Mouse (Mus musculus) adrenal gland, postnatal 14 days (tissue): ENCODE data around the gene Cox7a2l. TPM values are rescaled to one million over a fixed set of nuclear protein-coding genes. Genes with fewer than 3 reads are reported as not detected.

Source experiments
- DNase-seq: peaks from one replicate; pipeline ENCODE4 v3.0.0; 2021; ENCODE audit warnings: mixed read lengths
- long read RNA-seq, 2 experiments: library from polyadenylated mRNA; stranded (forward); transcript quantifications; one replicate each; pipeline ENCODE4 v2.0.0; 2021
- total RNA-seq: library from RNA; stranded (reverse); gene quantifications from 2 replicates; pipeline ENCODE4 v1.2.3, GENCODE M21; 2021

The Cox7a2l gene
- total RNA-seq, result 220 and 252 TPM in 2 replicates
- long read RNA-seq, experiment 1, transcript Cox7a2l-201 (3 exons, 1,076 nt), result major isoform, 124 of 135 reads
- long read RNA-seq, experiment 1, partial matches to known transcripts, result 1 of 135 reads
- long read RNA-seq, experiment 1, other reads (novel, unspliced or antisense), result 9 of 135 reads
- long read RNA-seq, experiment 2, transcript Cox7a2l-201 (3 exons, 1,076 nt), result major isoform, 133 of 149 reads
- long read RNA-seq, experiment 2, partial matches to known transcripts, result 0 of 149 reads
- long read RNA-seq, experiment 2, other reads (novel, unspliced or antisense), result 10 of 149 reads

- no peak for DNase-seq
Measured at GRCm38 (mm10) chr17:83517280-83518015, at the start of gene Cox7a2l. TSS of gene Cox7a2l (minus strand) at chr17:83517330.

DNA sequence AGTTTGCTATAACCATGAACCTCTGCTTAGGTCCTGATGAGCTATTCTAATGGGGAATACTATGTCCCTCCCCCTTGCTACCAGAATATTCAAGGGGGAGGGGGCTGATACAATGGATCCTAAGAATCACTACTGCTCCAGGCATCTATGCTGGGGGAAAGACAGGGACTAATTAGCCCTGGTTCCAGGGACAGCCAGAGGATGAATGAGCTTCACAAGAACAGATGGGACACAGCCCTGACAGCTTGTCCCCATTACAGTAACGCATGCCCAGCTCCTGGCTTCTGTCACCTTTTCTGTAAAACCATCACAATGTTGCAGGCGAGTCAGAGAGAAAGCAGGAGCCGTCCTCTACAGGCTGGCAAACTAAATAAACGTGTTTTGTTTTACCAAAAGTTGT, 48.4 kb upstream of the Cox7a2l start:
- no peak for DNase-seq

DNA sequence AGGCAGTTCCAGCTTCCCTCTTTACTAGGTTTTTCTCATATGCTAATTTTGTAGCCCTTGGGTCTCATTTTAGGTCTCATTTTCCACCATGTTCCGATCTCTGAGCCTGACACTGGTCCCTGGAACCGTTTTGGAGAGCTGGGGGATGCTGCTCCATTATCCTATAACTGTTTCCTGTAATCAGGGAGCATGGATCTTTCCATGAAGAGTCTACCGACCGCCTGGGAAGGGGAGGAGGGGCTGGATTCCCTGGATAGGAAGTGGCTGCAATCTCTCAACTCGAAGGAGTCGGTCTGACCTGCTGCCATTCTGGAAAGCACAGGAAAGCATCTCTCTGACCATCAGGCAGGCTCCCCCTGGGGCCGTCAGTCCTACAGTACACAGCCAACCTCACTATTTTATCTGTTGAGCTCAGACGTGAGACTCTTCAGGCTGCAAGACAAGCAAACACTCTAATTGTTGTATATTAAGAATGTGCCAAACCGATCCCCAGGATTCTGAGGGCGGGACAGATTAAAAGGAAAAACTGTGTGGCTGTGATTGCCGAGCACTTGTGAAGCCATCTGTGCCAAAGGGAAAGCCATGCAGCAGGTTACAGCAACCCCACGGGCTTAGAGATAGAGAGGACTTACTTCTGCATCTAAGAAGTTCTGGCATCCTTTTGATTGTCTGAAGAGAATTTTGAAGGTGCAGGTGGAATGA, 47.1 kb upstream of the Cox7a2l start:
- peak; percentile 14 for DNase-seq

- peak; percentile 68 for DNase-seq
Measured at GRCm38 (mm10) chr17:83563703-83564111, 46.6 kb upstream of the Cox7a2l start.

- DNase-seq, result peak; percentile 0
Measured at GRCm38 (mm10) chr17:83562153-83563010, 45.3 kb upstream of the Cox7a2l start.

- no peak for DNase-seq
Measured at GRCm38 (mm10) chr17:83559081-83559480, 42.0 kb upstream of the Cox7a2l start.

DNA sequence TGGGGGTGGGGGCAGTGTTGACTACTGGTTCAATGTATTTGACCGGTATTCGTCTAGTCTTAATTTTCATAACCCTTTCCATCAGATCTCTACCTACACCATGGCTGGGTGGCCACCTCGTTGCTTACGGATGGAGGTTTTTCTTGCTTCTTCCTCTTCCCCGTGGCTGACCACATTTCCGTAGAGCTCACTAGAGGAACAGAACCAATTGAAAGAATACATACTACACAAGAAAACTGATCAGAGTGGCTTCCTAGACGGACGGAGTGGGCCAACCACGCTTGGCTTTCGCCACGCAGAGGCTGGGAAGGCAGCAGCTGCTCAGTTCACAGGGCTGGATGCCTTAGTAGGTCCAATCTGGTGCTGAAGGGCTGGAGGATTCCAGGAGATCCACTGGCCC, 38.7 kb upstream of the Cox7a2l start:
- DNase-seq, result no peak

DNA sequence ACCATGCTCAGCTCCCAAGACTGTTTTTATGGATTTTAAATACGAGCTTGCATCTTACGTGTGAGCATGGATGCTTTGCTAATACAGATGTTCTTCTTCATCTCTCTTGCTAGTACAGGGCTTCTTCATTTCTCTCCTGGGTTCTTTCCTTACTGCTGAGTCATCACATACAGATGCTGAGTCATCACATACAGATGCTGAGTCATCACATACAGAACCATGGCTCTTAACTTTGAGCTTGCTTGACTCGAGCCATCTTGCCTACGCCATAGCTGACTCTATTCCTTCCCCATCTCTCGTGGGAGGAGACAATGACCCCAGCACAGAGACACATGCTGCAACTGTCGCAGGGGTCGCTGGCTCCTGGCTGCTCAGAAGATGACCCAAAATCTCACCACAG, 37.9 kb upstream of the Cox7a2l start:
- no peak for DNase-seq

DNA sequence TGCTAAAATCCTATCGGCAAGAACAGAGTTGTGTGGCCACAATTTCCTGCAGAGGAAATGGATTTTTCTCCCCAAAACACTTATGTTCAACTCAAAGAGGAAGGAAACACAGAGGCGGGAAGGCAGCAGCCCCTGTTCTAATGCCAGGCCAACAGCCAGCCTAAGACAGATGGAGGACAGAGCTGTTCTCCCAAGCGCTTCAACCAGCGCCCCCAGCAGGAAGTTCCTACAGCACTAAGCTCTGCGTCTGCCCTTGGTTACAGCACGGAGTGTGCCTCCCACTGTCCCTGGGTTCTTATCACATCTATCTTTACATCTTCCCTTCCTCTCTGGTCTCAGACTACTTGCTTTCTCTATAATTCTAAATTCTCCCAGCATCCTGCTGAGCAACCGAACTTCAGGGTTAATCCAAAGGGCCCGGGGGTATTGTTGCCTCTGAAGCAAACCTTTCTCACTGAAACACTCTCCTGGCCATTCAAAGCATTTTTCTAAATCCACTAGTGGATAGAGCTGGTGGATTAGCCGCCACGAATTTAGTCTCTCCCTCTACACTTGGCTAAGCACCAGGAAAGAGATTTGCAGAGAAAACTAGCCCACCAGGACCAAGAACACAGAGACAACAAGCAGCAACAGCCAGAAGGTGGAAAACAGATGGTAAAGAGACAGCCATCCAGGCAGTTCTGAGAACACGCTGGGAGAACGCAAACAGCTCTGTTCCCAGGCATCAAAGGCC, 31.5 kb upstream of the Cox7a2l start:
- DNase-seq, result peak; percentile 51

DNA sequence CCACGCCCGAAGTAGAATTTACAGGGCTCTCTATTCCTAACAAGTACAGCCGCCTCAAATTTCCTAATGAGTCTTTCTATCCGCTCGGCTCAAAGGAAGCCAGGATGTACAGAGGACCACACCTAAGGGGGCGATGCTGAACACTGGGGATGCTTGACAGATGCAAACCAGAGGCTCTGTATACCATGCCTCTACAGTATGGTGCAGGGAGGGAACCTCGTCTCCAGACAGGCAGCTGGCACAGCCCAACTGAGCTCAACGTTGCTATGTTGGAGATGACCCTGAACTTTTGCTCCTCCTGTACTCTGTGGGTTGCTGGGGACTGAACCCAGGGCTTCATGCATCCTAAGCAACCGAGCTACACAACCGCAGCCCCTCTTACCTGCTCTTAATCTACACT, 30.0 kb upstream of the Cox7a2l start:
- DNase-seq, result no peak

GRCm38 (mm10) chr17:83545756-83546742, 28.9 kb upstream of the Cox7a2l start:
- peak; percentile 58 for DNase-seq

DNA sequence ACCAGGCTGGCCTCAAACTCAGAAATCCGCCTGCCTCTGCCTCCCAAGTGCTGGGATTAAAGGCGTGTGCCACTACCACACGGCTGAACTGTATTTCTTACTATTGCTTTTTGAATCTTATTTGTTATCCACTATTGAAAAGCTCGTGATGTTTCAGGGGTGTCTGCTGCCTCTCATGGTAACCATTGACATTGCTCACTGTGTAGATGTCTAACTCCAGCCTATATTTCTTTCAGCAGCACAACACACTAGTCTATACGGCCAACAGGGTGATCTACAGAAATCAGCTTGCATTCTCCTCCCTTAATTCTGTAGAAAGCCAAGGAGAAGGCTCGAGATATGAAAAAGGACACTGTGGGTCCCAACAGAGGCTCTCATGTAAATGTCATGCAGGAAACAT, 28.1 kb upstream of the Cox7a2l start:
- no peak for DNase-seq

- DNase-seq, result no peak
Measured at GRCm38 (mm10) chr17:83542424-83542823, 25.3 kb upstream of the Cox7a2l start.

GRCm38 (mm10) chr17:83539262-83540037, 22.3 kb upstream of the Cox7a2l start:
- DNase-seq, result no peak

GRCm38 (mm10) chr17:83538694-83539093, 21.6 kb upstream of the Cox7a2l start:
- no peak for DNase-seq

DNA sequence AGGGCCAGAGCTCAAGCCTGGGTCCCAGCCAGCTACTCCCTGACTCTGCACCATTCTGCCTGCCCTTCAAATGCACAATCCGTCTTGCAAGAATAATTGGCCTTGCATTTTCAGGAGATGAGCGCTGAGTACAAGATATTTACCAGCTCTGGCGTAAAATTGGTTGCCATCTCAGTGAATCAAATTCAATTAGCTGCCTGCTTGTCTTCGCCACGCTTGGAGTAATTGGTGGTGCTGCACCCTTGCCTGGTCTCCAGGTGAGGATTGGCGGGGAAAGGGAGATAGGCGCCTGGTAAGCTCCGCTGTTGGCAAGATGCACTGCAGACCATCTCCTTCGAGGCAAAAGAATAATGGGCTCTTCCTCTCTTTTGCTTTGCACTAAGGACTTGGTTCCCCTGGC, 21.0 kb upstream of the Cox7a2l start:
- no peak for DNase-seq

DNA sequence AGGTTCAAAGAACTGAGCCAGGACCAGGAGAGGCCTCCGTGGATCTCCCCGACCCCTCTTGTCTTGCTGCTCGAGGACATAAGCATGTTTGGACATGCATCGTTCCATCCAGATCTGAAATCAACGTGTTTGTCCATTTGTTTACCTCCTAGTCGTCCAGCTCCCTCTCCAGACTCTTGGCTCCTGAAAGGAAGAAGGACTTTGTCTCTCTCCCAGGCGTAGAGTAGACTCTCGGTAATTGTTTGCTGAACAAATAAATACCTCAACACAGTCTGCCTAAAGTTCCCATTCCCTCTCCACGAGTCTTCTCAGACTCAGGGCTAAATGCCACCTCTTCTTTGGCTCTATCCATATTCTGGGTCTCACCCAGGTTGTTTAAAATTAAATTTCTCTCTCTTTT, 16.0 kb upstream of the Cox7a2l start:
- DNase-seq, result no peak

GRCm38 (mm10) chr17:83527651-83528381, 10.7 kb upstream of the Cox7a2l start:
- peak; percentile 77 for DNase-seq
